Mouse (Mus musculus) T-helper 2 cell (primary cell): ENCODE data around the gene Cdiptos.

ENCODE experiments used
- in situ Hi-C: fragments of 300-600 bp; cut with MboI, MseI; formaldehyde crosslinking; loops from one replicate; pipeline ENCODE4 v1.15.1; 2025; ENCODE audit warnings: high pct_unique_total_duplicates

The Cdiptos gene

GRCm38 (mm10) chr7:126975950-126976866 is at the start of gene Cdiptos:
Gene Cdiptos (minus strand): TSS chr7:126976098.
- in situ Hi-C loops = no loop called here

DNA sequence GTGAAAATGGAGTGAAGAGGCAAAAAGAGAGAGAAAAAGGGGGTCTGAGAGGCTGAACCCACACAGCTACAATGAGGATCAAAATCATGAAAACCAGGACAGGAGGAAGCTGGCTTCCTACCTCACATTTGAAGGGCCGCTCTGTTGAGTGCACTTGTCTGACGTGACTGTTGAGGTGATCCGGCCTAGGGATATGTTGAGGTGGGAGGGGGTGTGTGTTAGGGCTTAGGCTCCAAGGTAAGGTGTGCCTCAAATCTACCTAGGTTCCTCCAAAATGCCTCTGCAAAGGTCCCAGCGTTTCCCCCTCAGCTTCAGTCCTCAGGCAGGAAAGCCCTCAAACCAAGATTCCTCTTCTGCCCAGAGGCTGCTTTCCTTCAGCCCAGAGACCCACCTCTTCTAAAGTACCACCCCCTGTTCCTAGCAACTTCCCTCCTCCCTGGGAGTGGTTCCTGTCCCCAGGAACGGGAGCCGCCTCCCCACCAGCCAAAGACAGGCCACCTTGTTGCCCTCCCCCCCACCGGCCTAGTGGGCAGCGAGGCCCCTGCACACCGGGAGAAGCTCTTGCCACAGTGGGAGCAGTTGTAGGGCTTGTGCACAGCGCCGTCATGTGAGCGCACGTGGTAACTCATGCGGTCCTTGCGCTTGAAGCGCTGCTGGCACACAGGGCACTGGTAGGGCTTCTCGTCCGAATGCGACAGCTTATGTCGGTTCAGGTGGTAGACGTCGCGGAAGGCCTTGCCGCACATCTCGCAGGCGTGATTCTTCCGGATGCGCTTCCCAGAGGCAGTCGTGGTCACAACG is 49.1 kb upstream of the Cdiptos start:
- in situ Hi-C loops = loop anchor here (5.0 to 25.0 kb wide), 2 partner anchors 67 to 838 kb away; partner anchors contain the start of gene AI467606

GRCm38 (mm10) chr7:127023896-127024690 is 48.2 kb upstream of the Cdiptos start:
- in situ Hi-C loops = loop anchor here (5.0 to 25.0 kb wide), 2 partner anchors 68 to 837 kb away; partner anchors contain the start of gene AI467606

GRCm38 (mm10) chr7:127023272-127023691 is 47.4 kb upstream of the Cdiptos start:
- in situ Hi-C loops = loop anchor here (5.0 to 25.0 kb wide), 2 partner anchors 69 to 836 kb away; partner anchors contain the start of gene AI467606

GRCm38 (mm10) chr7:127022528-127023271 is 46.8 kb upstream of the Cdiptos start:
- in situ Hi-C loops = loop anchor here (5.0 to 25.0 kb wide), 2 partner anchors 70 to 835 kb away; partner anchors contain the start of gene AI467606

- in situ Hi-C loops = loop anchor here (5.0 to 25.0 kb wide), 2 partner anchors 70 to 835 kb away; partner anchors contain the start of gene AI467606
These were observed 45.9 kb upstream of the Cdiptos start for GRCm38 (mm10) chr7:127021563-127022527.

- in situ Hi-C loops = loop anchor here (5.0 to 25.0 kb wide), 2 partner anchors 71 to 834 kb away; partner anchors contain the start of gene AI467606
These were observed 45.1 kb upstream of the Cdiptos start, which contains the start of the genes Gm42742 and Prrt2 for GRCm38 (mm10) chr7:127020901-127021562. Gene Gm42742 (minus strand): TSS chr7:127021097. Gene Prrt2 (minus strand): TSS chr7:127021211.

- in situ Hi-C loops = loop anchor here (5.0 to 25.0 kb wide), 2 partner anchors 72 to 833 kb away; partner anchors contain the start of gene AI467606
These were observed 44.6 kb upstream of the Cdiptos start for GRCm38 (mm10) chr7:127020491-127020890.

DNA sequence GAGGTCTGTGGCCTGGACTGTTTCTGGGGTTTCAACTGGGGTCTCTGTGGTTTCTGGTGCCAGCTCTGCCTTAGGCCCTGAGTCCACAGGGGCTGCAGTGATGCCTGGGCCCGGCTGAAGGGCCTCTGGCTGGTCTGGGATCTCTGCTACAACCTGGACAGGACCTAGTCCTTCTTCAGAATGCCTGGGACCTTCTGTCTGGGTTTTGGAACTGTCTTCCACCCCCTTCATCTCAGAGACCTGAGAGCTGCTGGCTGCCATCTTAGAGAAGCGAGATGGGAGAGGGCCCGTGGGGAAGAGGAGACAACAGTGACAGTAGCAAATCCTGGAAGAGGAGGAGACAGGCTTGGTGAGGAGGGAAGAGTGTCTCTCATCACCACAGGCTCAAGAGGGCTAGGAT is 44.1 kb upstream of the Cdiptos start:
- in situ Hi-C loops = loop anchor here (5.0 to 25.0 kb wide), 2 partner anchors 72 to 833 kb away; partner anchors contain the start of gene AI467606

DNA sequence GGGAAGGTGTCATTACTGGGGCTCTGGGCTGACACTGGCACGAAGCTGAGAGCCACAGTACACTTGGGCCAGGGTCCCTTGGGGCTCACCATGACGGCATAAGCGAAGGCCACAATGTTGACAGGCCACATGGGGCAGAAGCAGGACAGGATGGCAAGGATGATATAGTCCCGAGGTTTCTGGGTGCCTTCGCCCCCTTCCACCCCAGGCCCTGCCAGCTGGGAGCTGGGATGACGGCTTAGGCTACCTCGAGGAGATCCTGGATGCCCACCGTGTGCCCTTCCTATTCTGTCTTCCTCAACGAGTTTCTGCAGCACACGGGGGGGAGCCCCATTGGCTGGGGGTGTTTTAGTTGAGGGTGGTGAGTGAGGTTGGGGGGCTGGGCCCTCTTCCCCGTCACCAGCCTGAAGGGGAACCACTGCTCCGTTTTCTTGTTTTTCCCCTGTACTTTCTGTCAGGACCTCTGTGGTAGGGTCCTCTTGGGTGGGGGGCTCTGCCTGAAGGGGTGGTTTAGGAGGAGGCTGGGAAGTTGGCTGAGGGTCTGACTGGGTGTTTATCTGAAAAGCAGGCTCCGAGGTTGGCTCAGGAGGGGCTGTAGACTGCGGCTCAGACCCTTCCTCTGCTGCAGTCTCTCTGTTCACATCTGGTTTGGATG is 43.5 kb upstream of the Cdiptos start:
- in situ Hi-C loops = loop anchor here (25.0 kb wide), 1 partner anchor 832 kb away; no protein-coding TSS in a partner anchor

DNA sequence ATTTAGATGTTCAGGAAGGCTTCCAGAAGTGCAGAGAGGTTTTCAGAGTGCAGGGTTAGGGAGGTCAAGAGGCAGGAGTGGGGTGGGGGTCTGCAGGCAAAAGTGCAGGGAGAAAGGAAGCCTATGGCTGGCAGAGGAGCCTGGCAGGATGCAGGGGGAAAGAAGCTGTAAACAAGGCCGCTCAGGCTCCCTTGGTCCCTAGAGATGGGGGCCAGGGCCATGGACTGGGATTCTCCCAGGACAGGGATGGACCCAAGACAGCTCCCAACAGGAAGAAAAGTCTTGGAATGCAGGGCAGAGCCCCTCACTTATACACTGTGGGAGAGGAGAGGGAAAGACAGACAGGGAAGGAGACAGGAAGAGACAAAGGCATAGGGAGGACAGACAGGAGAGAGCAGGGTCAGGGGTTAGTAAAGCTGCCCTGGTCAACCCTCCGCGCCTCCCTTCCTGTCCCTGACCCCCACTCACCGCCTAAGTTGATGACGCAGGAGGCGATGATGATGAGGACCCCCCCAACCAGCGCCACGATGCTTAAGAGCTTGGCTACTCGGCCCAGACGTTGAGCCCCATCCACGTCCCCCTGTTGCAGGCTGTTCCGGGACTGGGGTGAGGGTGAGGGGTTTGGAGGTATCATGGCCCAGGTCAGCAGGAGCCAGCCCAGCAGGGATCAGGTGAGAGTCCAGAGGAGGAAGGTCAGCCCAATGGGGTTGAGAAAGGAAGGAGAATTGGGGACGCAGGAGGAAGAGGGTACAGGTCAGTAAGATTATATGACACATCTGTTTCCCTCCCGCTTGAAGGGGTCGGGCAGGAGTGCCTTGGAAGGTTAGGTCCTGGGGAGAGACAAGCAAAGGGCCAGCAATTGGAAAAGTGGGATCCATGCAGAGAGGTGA is 42.8 kb upstream of the Cdiptos start:
- in situ Hi-C loops = loop anchor here (25.0 kb wide), 1 partner anchor 831 kb away; no protein-coding TSS in a partner anchor

DNA sequence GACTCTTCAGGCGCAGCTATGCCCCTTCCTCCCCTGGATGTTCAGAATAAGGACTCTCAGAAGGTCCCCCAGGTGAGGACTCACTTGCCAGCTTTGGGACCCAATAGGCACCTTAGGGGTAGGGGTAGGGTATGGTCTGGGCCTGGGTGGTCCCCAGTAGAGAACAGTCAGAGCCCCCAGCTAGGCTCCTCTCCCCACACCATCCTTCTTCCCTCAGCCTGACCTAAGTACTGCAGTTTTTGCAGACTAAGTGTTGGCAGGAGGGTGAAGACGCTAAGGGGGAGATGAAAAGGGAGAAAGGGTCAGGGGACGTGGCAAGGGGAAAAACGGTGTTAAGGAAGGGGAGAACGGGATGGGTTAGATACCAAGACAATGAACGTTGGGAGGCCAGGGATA is 42.0 kb upstream of the Cdiptos start:
- in situ Hi-C loops = loop anchor here (25.0 kb wide), 1 partner anchor 831 kb away; no protein-coding TSS in a partner anchor

DNA sequence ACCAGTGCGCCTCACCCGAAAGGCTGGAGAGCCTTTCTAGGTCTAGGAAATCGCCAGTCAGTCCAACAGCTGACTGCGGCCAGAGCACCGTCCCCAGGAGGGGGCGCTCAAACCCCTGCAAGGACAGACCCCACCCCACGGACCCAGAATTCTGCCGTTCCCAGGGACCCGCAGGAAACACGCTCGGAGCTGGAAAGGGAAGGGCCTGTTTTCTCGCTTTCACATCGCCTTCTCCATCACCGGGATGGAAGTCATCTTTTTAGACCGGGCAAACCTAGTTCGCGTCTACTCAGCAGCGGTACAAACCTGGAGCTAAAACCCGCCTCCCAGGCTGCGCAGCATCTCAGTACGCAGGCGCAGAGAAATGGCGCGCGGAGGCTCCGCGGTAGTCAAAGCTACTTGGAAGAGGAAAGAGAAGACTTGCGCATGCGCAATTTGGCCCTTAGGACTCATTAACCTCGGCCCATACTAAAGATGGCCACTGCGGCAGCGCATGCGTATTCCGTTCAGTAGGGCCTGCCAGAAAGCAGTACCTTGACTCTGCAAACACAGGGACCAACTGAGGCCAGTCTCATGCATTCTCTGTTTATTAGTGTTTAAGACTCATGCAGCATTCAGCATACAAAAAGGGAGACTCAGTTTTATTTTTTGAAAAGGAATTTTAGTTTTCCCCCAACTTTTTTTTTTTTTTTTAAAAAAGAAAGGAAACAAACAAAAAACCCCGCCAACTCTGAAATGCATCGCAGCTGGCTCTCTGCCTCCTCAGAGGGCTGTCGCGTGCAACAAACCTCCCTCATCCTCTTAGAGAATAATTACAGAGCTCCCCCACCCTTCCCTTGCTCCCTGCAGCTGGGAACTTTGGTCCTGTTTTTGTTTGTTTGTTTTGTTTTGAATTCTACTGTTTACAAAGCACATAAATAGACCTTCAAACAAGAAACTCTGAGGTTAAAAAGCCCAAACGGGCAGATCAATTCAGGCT is 41.4 kb upstream of the Cdiptos start, which contains the start of gene Pagr1a:
TSS of gene Pagr1a (minus strand) at position 382 of the 979 bp plus-strand sequence.
- in situ Hi-C loops = loop anchor here (25.0 kb wide), 1 partner anchor 830 kb away; no protein-coding TSS in a partner anchor

DNA sequence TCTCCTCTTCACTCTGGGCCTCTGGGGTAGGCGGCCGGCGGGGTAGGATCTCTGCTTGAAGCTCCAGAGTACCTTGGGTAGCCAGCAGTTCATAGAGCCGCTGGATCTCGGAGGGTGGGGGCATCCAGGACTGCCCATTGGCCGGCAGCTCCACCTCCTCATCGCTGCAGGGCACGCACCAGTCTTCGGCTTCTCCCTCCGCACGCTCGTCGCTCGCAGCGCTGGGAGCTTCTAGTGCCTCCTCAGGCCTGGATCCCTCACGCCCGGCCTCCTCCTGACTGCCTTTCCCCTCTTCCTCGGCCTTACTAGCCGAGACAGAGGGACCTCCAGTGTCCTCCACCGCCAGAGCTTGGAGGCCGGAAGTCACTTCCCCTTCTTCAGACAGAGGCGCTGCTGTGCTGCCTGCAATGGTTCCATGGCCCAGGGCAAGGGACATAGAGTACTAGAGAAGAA is 40.6 kb upstream of the Cdiptos start:
- in situ Hi-C loops = loop anchor here (25.0 kb wide), 1 partner anchor 829 kb away; no protein-coding TSS in a partner anchor

GRCm38 (mm10) chr7:127016481-127016485 is 40.4 kb upstream of the Cdiptos start, which contains the start of gene Pagr1b:
Gene Pagr1b (minus strand): TSS chr7:127016484.
- in situ Hi-C loops = loop anchor here (25.0 kb wide), 1 partner anchor 829 kb away; no protein-coding TSS in a partner anchor
